Mouse (Mus musculus) MEL (cell line): ENCODE measurements around the gene Gmppa. TPM values are rescaled to one million over a fixed set of nuclear protein-coding genes. Genes with fewer than 3 reads are reported as not detected.

Source experiments
- DNase-seq: peaks from one replicate; pipeline ENCODE4 v3.0.0; 2011; ENCODE audit warnings: low read depth, low spot score
- H3K27ac ChIP-seq: 2 replicates; pipeline ENCODE4 v1.5.1; 2012; ENCODE audit warnings: low read depth, mild to moderate bottlenecking, control low read depth, low read length, moderate library complexity; ENCODE audit not compliant: control insufficient read depth
- H3K27me3 ChIP-seq, 2 experiments: fragments of 150-350 bp in 1 of 2; sonication (generic) in 1 of 2; 2 replicates each; pipeline ENCODE4 v1.6.1; 2012; ENCODE audit warnings: low read length in 2 of 2, mild to moderate bottlenecking in 2 of 2, improper control_type of control experiment in 1 of 2, moderate library complexity in 1 of 2; ENCODE audit not compliant: insufficient read depth in 2 of 2, control insufficient read depth in 1 of 2
- H3K36me3 ChIP-seq, 2 experiments: 2 replicates each; pipeline ENCODE4 v1.6.1; 2012 to 2014; ENCODE audit warnings: low read length in 2 of 2, improper control_type of control experiment in 1 of 2, inconsistent platforms in 1 of 2, mild to moderate bottlenecking in 1 of 2; ENCODE audit not compliant: insufficient read depth in 2 of 2, control insufficient read depth in 1 of 2
- H3K4me1 ChIP-seq, 2 experiments: fragments of 150-350 bp in 1 of 2; sonication (generic) in 1 of 2; 2 replicates each; pipeline ENCODE4 v1.6.1; 2012; ENCODE audit warnings: low read length in 2 of 2, improper control_type of control experiment in 1 of 2, mild to moderate bottlenecking in 1 of 2; ENCODE audit not compliant: insufficient read depth in 2 of 2, control insufficient read depth in 1 of 2
- H3K4me3 ChIP-seq, 2 experiments: fragments of 150-350 bp in 1 of 2; sonication (generic) in 1 of 2; 2 replicates each; pipeline ENCODE4 v1.5.1; 2012; ENCODE audit warnings: low read depth in 2 of 2, low read length in 2 of 2, mild to moderate bottlenecking in 2 of 2, moderate library complexity in 2 of 2, control low read depth in 1 of 2, improper control_type of control experiment in 1 of 2; ENCODE audit not compliant: control insufficient read depth in 1 of 2, insufficient read depth in 1 of 2
- H3K79me2 ChIP-seq: 2 replicates; pipeline ENCODE4 v1.6.1; 2012; ENCODE audit warnings: mild to moderate bottlenecking, low read length, moderate library complexity; ENCODE audit not compliant: control insufficient read depth, poor library complexity, insufficient read depth
- H3K9ac ChIP-seq: 2 replicates; pipeline ENCODE4 v1.6.1; 2012; ENCODE audit warnings: low read depth, mild to moderate bottlenecking, control low read depth, low read length, moderate library complexity; ENCODE audit not compliant: control insufficient read depth, poor library complexity, severe bottlenecking
- H3K9me3 ChIP-seq: fragments of 150-350 bp; sonication (generic); replicated peaks from 2 replicates; pipeline ENCODE4 v1.6.1; 2012; ENCODE audit warnings: mild to moderate bottlenecking, low read length, improper control_type of control experiment, moderate library complexity; ENCODE audit not compliant: insufficient read depth
- BHLHE40 ChIP-seq: IDR thresholded peaks from 2 replicates; pipeline ENCODE4 v1.6.1; 2012; ENCODE audit warnings: low read depth, mild to moderate bottlenecking, inconsistent platforms, low read length, improper control_type of control experiment, borderline replicate concordance
- CHD1 ChIP-seq: IDR thresholded peaks from 2 replicates; pipeline ENCODE4 v1.6.1; 2012; ENCODE audit warnings: low read depth, mild to moderate bottlenecking, inconsistent platforms, low read length, improper control_type of control experiment
- E2F4 ChIP-seq: IDR thresholded peaks from 2 replicates; pipeline ENCODE4 v1.6.1; 2011; ENCODE audit warnings: low read depth, low read length, improper control_type of control experiment, borderline replicate concordance
- ETS1 ChIP-seq: IDR thresholded peaks from 2 replicates; pipeline ENCODE4 v1.6.1; 2012; ENCODE audit warnings: low read depth, mild to moderate bottlenecking, inconsistent platforms, low read length, improper control_type of control experiment, moderate library complexity
- GATA1 ChIP-seq: IDR thresholded peaks from 2 replicates; pipeline ENCODE4 v1.6.1; 2011; ENCODE audit warnings: low read depth, low read length, improper control_type of control experiment
- JUND ChIP-seq: IDR thresholded peaks from 2 replicates; pipeline ENCODE4 v1.6.1; 2011; ENCODE audit warnings: low read depth, mild to moderate bottlenecking, improper control_type of control experiment, low read length
- MAX ChIP-seq: IDR thresholded peaks from 2 replicates; pipeline ENCODE4 v1.6.1; 2011; ENCODE audit warnings: low read length, improper control_type of control experiment
- MAZ ChIP-seq: IDR thresholded peaks from 2 replicates; pipeline ENCODE4 v1.6.1; 2012; ENCODE audit warnings: low read depth, mild to moderate bottlenecking, inconsistent platforms, low read length, improper control_type of control experiment
- MEF2A ChIP-seq: IDR thresholded peaks from 2 replicates; pipeline ENCODE4 v1.6.1; 2014; ENCODE audit warnings: low read depth, mild to moderate bottlenecking, inconsistent platforms, low read length, improper control_type of control experiment; ENCODE audit not compliant: poor library complexity, insufficient replicate concordance, severe bottlenecking; ENCODE audit errors: extremely low read depth
- MYB ChIP-seq: IDR thresholded peaks from 2 replicates; pipeline ENCODE4 v1.6.1; 2011; ENCODE audit warnings: mild to moderate bottlenecking, low read depth, low read length, improper control_type of control experiment
- NRF1 ChIP-seq: IDR thresholded peaks from 2 replicates; pipeline ENCODE4 v1.6.1; 2014; ENCODE audit warnings: low read depth, mild to moderate bottlenecking, inconsistent platforms, low read length, improper control_type of control experiment, moderate library complexity; ENCODE audit not compliant: poor library complexity, insufficient read depth, severe bottlenecking
- POLR2AphosphoS5 ChIP-seq: IDR thresholded peaks from 2 replicates; pipeline ENCODE4 v1.6.1; 2012; ENCODE audit warnings: low read depth, borderline replicate concordance, mild to moderate bottlenecking, inconsistent platforms, low read length, moderate library complexity, mixed read lengths
- RCOR1 ChIP-seq: IDR thresholded peaks from 2 replicates; pipeline ENCODE4 v1.6.1; 2012; ENCODE audit warnings: low read depth, mild to moderate bottlenecking, inconsistent platforms, low read length, improper control_type of control experiment
- SIN3A ChIP-seq: IDR thresholded peaks from 2 replicates; pipeline ENCODE4 v1.6.1; 2012; ENCODE audit warnings: low read length, improper control_type of control experiment, inconsistent platforms
- TAL1 ChIP-seq: IDR thresholded peaks from 2 replicates; pipeline ENCODE4 v1.6.1; 2012; ENCODE audit warnings: mild to moderate bottlenecking, inconsistent platforms, low read length, moderate library complexity, mixed read lengths
- USF2 ChIP-seq, 2 experiments: IDR thresholded peaks; 2 replicates each; pipeline ENCODE4 v1.6.1; 2011 to 2012; ENCODE audit warnings: improper control_type of control experiment in 2 of 2, low read length in 2 of 2, borderline replicate concordance in 1 of 2, inconsistent platforms in 1 of 2, low read depth in 1 of 2, mild to moderate bottlenecking in 1 of 2; ENCODE audit not compliant: insufficient read depth in 1 of 2
- ZC3H11A ChIP-seq: IDR thresholded peaks from 2 replicates; pipeline ENCODE4 v1.6.1; 2012; ENCODE audit warnings: low read depth, mild to moderate bottlenecking, inconsistent platforms, low read length, improper control_type of control experiment
- ZKSCAN1 ChIP-seq: IDR thresholded peaks from 2 replicates; pipeline ENCODE4 v1.6.1; 2012; ENCODE audit warnings: low read depth, mild to moderate bottlenecking, inconsistent platforms, low read length, improper control_type of control experiment, moderate library complexity
- ZMIZ1 ChIP-seq: IDR thresholded peaks from 2 replicates; pipeline ENCODE4 v1.6.1; 2012; ENCODE audit warnings: low read depth, mild to moderate bottlenecking, inconsistent platforms, low read length, improper control_type of control experiment, moderate library complexity
- polyA plus RNA-seq, 2 experiments: library from polyadenylated mRNA; stranded (reverse) in 1 of 2; unstranded in 1 of 2; fragments of >175 nt in 1 of 2; fragments of >200 nt in 1 of 2; gene quantifications; 2 replicates each; pipeline versions ENCODE4 v1.2.1 to v1.2.4; 2012; ENCODE audit warnings: low replicate concordance in 2 of 2, low read depth in 1 of 2; ENCODE audit not compliant: insufficient read length in 2 of 2, insufficient read depth in 1 of 2, missing spikeins in 1 of 2
- total RNA-seq: library from RNA; depleted of rRNA; stranded (reverse); fragments of 300-350 nt; gene quantifications from 2 replicates; pipeline ENCODE4 v1.2.3, GENCODE M21; 2012

Gmppa gene
- total and polyA plus RNA-seq, 3 experiments = 65.0 to 145 TPM; not detected in 1

GRCm38 (mm10) chr1:75405547-75405946 lies 30.2 kb upstream of the Gmppa start:
- DNase-seq = no peak
- Histone ChIP-seq H3K27ac (no peak overlapping the region), H3K27me3 (no peaks in the 10 kb centered on the region), H3K79me2 (no peaks in the 10 kb centered on the region), H3K9ac (no peak overlapping the region), H3K9me3 (no peaks in the 10 kb centered on the region), H3K4me1 (no peaks in the 10 kb centered on the region), H3K4me3 (no peak overlapping the region), H3K36me3 (no peaks in the 10 kb centered on the region)
- TF ChIP-seq JUND (no peak), MEF2A (no peak), CHD1 (no peak), TAL1 (no peak), MAX (no peak), ZC3H11A (no peak), USF2 (IDR thresholded peaks at IDR 0.05; ENCODE audit: borderline replicate concordance in 1 of 2, insufficient read depth in 1 of 2, low read depth in 1 of 2, low read length in 2 of 2) (no peak), GATA1 (no peak)

GRCm38 (mm10) chr1:75406173-75406572 lies 29.6 kb upstream of the Gmppa start:
- Histone ChIP-seq H3K36me3 (no peaks in the 10 kb centered on the region), H3K27ac (no peak overlapping the region), H3K4me3 (no peak overlapping the region)

GRCm38 (mm10) chr1:75407056-75407455 lies 28.7 kb upstream of the Gmppa start:
- Histone ChIP-seq H3K36me3 (no peaks in the 10 kb centered on the region), H3K27ac (no peak overlapping the region), H3K4me1 (no peaks in the 10 kb centered on the region), H3K9ac (no peak overlapping the region), H3K27me3 (no peaks in the 10 kb centered on the region), H3K4me3 (no peak overlapping the region), H3K79me2 (no peaks in the 10 kb centered on the region), H3K9me3 (no peaks in the 10 kb centered on the region)
- DNase-seq = no peak
- TF ChIP-seq CHD1 (no peak), BHLHE40 (no peak), SIN3A (no peak), NRF1 (no peak), RCOR1 (no peak), MAZ (no peak)

More at GRCm38 (mm10) chr1:75406173-75406572, 29.6 kb upstream of the Gmppa start:
- TF ChIP-seq MYB (no peak), ZMIZ1 (no peak), MAZ (no peak), POLR2AphosphoS5 (no peak), ETS1 (no peak), TAL1 (no peak), E2F4 (no peak), ZKSCAN1 (no peak)
- TF ChIP-seq, all 39 proteins: peak for 0
- no peak for DNase-seq
- H3K27me3 ChIP-seq = no peaks in the 10 kb centered on the region
- H3K79me2 ChIP-seq = no peaks in the 10 kb centered on the region
- no peaks in the 10 kb centered on the region for H3K9me3 ChIP-seq
- no peaks in the 10 kb centered on the region for H3K4me1 ChIP-seq
- H3K9ac ChIP-seq = no peak overlapping the region
